Mouse (Mus musculus): ENCODE measurements around the gene Scgb2b19.
"Not testable (repeated sequence)": the region's sequence is repeated elsewhere in the genome, so short reads cannot be mapped to it uniquely, and the experiment has no call there.

The Scgb2b19 gene

DNA sequence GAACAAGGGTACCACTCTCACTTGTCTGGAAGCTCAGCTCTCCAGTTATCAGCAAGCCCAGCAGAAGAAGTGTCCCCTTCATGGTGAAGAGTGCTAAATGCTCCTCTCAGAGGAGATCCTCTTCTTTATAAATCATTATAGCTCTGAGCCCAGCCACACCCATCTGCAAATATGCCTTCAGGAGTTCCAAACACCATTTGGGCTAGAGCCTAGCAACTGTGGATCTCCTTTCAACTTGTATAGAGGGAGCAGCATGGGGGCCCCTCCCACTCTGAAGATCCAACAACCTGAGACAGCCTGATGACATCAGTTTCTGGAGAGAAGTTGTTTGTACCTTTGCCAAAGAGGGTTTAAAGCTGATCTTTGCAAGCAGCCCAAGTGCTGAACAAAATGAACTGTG, at the start of gene Scgb2b19:
TSS of gene Scgb2b19 (minus strand) at position 101 of the 400 bp plus-strand sequence.
- not testable (repeated sequence) for DNase-seq

DNA sequence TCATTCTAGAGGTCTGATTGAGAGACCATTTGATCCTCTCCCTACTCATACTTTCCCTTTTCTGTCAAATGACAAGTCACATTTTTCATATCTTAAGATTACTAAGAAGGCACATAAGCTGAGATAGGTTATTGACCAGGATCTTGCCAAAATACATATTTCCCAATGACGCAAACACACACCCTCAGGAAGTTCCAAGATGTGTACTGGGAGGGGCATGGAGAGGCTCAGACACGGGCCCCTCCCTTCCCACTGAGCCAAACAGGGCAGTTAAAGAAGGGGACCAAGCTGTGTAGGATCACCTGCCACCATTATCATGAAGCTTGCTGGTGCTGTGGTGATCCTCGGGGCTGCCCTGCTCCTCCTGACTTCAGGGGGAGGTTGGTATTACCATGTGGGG, 6.9 kb upstream of the Scgb2b19 start, which contains the start of gene Scgb1b19:
TSS of gene Scgb1b19 (plus strand) at position 301 of the 400 bp plus-strand sequence.
- DNase-seq, result not testable (repeated sequence)
